Mouse (Mus musculus) layer of hippocampus, adult 9-11 months (tissue): ENCODE measurements around the gene Adora2a.
"Not testable (repeated sequence)": the region's sequence is repeated elsewhere in the genome, so short reads cannot be mapped to it uniquely, and the experiment has no call there.

Experiments used
- DNase-seq: peaks from one replicate; pipeline ENCODE4 v3.0.0; 2022

Gene Adora2a

GRCm38 (mm10) chr10:75316872-75316907 is at the start of gene Adora2a:
Adora2a (plus strand) TSS chr10:75316877.
- no peak for DNase-seq

- no peak for DNase-seq
These were observed 43.7 kb upstream of the Adora2a start for GRCm38 (mm10) chr10:75273020-75273419.

- no peak for DNase-seq
These were observed 40.2 kb upstream of the Adora2a start for GRCm38 (mm10) chr10:75276427-75277013.

- no peak for DNase-seq
These were observed 39.2 kb upstream of the Adora2a start for GRCm38 (mm10) chr10:75277501-75277900.

- DNase-seq = peak; percentile 19
These were observed 34.0 kb upstream of the Adora2a start for GRCm38 (mm10) chr10:75282648-75283047.

GRCm38 (mm10) chr10:75283821-75284220 is 32.9 kb upstream of the Adora2a start:
- no peak for DNase-seq

GRCm38 (mm10) chr10:75288579-75288978 is 28.1 kb upstream of the Adora2a start:
- no peak for DNase-seq

GRCm38 (mm10) chr10:75289392-75289791 is 27.3 kb upstream of the Adora2a start:
- no peak for DNase-seq

GRCm38 (mm10) chr10:75290650-75291049 is 26.0 kb upstream of the Adora2a start:
- DNase-seq = no peak

GRCm38 (mm10) chr10:75291338-75291737 is 25.3 kb upstream of the Adora2a start:
- no peak for DNase-seq

- DNase-seq = not testable (repeated sequence)
These were observed 24.5 kb upstream of the Adora2a start for GRCm38 (mm10) chr10:75292206-75292605.

GRCm38 (mm10) chr10:75293288-75293687 is 23.4 kb upstream of the Adora2a start:
- no peak for DNase-seq

- DNase-seq = no peak
These were observed 22.3 kb upstream of the Adora2a start for GRCm38 (mm10) chr10:75294362-75294761.

GRCm38 (mm10) chr10:75294926-75295325 is 21.8 kb upstream of the Adora2a start:
- DNase-seq = no peak

GRCm38 (mm10) chr10:75298608-75299007 is 18.1 kb upstream of the Adora2a start:
- no peak for DNase-seq

GRCm38 (mm10) chr10:75299785-75300418 is 16.8 kb upstream of the Adora2a start:
- no peak for DNase-seq

GRCm38 (mm10) chr10:75301195-75301806 is 15.4 kb upstream of the Adora2a start:
- no peak for DNase-seq

- DNase-seq = no peak
These were observed 14.7 kb upstream of the Adora2a start for GRCm38 (mm10) chr10:75301937-75302336.

GRCm38 (mm10) chr10:75302536-75302935 is 14.1 kb upstream of the Adora2a start:
- DNase-seq = no peak

GRCm38 (mm10) chr10:75303324-75304048 is 13.2 kb upstream of the Adora2a start:
- DNase-seq = peak; percentile 86

- no peak for DNase-seq
These were observed 12.7 kb upstream of the Adora2a start for GRCm38 (mm10) chr10:75304049-75304405.

- DNase-seq = no peak
These were observed 12.3 kb upstream of the Adora2a start for GRCm38 (mm10) chr10:75304413-75304812.

- no peak for DNase-seq
These were observed 9.5 kb upstream of the Adora2a start for GRCm38 (mm10) chr10:75307130-75307529.

GRCm38 (mm10) chr10:75312361-75312760 is 4.3 kb upstream of the Adora2a start:
- DNase-seq = no peak
